In genomic region chr12:73894838-73895237, GRCm38 (mm10) we compare ENCODE assay signal across 19 mouse cellular contexts. TPM values are rescaled to one million over a fixed set of nuclear protein-coding genes. Genes with fewer than 3 reads are reported as not detected.
"Had no signal": no experiment of that assay in that cellular context is flagged by ENCODE, and none has a peak within 500 bp of the region (broad histone marks: within the 10 kb centered on the region; RNA-seq: fewer than 3 reads in every experiment).

No protein-coding gene starts in this region.

- H3K36me3 ChIP-seq: liver, embryonic 13.5 days; lung, embryonic 15.5 days; midbrain, embryonic 15.5 days; neural tube, embryonic 12.5 days had no signal

- H3K4me2 ChIP-seq: liver, embryonic 13.5 days; lung, embryonic 15.5 days; midbrain, embryonic 11.5 days; midbrain, embryonic 15.5 days; neural tube, embryonic 12.5 days had no signal

- H3K4me3 ChIP-seq: liver, embryonic 13.5 days; lung, embryonic 15.5 days; megakaryocyte, embryonic 14.5 days; midbrain, embryonic 15.5 days; neural tube, embryonic 12.5 days had no signal

- DNase-seq: kidney, postnatal 14 days; left cerebral cortex, postnatal 4 days; liver, embryonic 13.5 days; liver, postnatal 0 days; lung, postnatal 14 days; right cerebral cortex, postnatal 4 days; spleen, adult 18-20 months; thymus, adult 2 months; thymus, postnatal 36 days had no signal

- H3K27ac ChIP-seq: liver, embryonic 13.5 days; lung, embryonic 15.5 days; macrophage; midbrain, embryonic 15.5 days; neural tube, embryonic 12.5 days had no signal

- H3K9ac ChIP-seq: liver, embryonic 13.5 days; liver, postnatal 0 days; lung, embryonic 15.5 days; midbrain, embryonic 15.5 days; neural tube, embryonic 12.5 days had no signal

- H3K9me3 ChIP-seq: liver, embryonic 13.5 days; lung, embryonic 15.5 days; megakaryocyte, embryonic 14.5 days; midbrain, embryonic 15.5 days; neural tube, embryonic 12.5 days had no signal

- H3K4me1 ChIP-seq: liver, embryonic 13.5 days; lung, embryonic 15.5 days; megakaryocyte, embryonic 14.5 days; midbrain, embryonic 15.5 days; neural tube, embryonic 12.5 days had no signal

- H3K27me3 ChIP-seq: liver, embryonic 13.5 days; lung, embryonic 15.5 days; megakaryocyte, embryonic 14.5 days; midbrain, embryonic 15.5 days; neural tube, embryonic 12.5 days had no signal

- ATAC-seq: liver, postnatal 0 days; midbrain, embryonic 15.5 days had no signal

RNA-seq across cellular contexts. Expression of gene Gm49321, which starts 42.6 kb away (rescaled TPM):
- total RNA-seq: monocyte, adult 5-6 weeks; neutrophil, adult 5-6 weeks had no signal
- polyA plus RNA-seq: large intestine, adult 2 months; macrophage; testis, adult 2 months; thymus, adult 2 months had no signal
